Mouse (Mus musculus) kidney, adult 2 months (tissue): Measurements from ENCODE around the gene Rims1. TPM values are rescaled to one million over a fixed set of nuclear protein-coding genes. Genes with fewer than 3 reads are reported as not detected.

Source experiments
- DNase-seq: peaks from one replicate; pipeline ENCODE4 v3.0.0; 2021
- H3K27ac ChIP-seq: fragments of 200-500 bp; 2 replicates; pipeline ENCODE4 v1.5.1; 2012; ENCODE audit warnings: low read depth, low read length, control low read depth, inconsistent platforms; ENCODE audit not compliant: insufficient read depth
- H3K27me3 ChIP-seq: fragments of 200-500 bp; replicated peaks from 2 replicates; pipeline ENCODE4 v1.6.1; 2012; ENCODE audit warnings: mild to moderate bottlenecking, moderate library complexity, low read length, inconsistent platforms; ENCODE audit not compliant: control insufficient read depth, insufficient read depth
- H3K36me3 ChIP-seq: fragments of 200-500 bp; 2 replicates; pipeline ENCODE4 v1.6.1; 2012; ENCODE audit warnings: mild to moderate bottlenecking, moderate library complexity, low read length, inconsistent platforms; ENCODE audit not compliant: control insufficient read depth, insufficient read depth
- H3K4me1 ChIP-seq: fragments of 200-500 bp; 2 replicates; pipeline ENCODE4 v1.6.1; 2011; ENCODE audit warnings: low read length; ENCODE audit not compliant: control insufficient read depth, insufficient read depth
- H3K4me3 ChIP-seq: fragments of 200-500 bp; 2 replicates; pipeline ENCODE4 v1.5.1; 2011; ENCODE audit warnings: mild to moderate bottlenecking, low read depth, low read length, control low read depth; ENCODE audit not compliant: insufficient read depth
- CTCF ChIP-seq: fragments of 200-500 bp; conservative IDR thresholded peaks from 2 replicates; pipeline ENCODE4 v1.5.1; 2011; ENCODE audit warnings: low read depth, mild to moderate bottlenecking, control low read depth, low read length, moderate library complexity, mixed read lengths; ENCODE audit not compliant: insufficient read depth, insufficient read length
- POLR2A ChIP-seq: fragments of 200-500 bp; IDR thresholded peaks from one replicate; pipeline ENCODE4 v1.6.1; 2011; ENCODE audit warnings: low read depth, low read length, control low read depth
- WGBS: fragments of 180-500 bp; shearing (Covaris S2); methylation state at CpG from one replicate; pipeline ENCODE4 v1.1.7; 2018; 5-methylcytosine and 5-hydroxymethylcytosine counted together
- polyA plus RNA-seq: library from polyadenylated mRNA; depleted of rRNA; stranded (reverse); fragments of >200 nt; gene quantifications from 2 replicates; pipeline ENCODE4 v1.2.3, GENCODE M21; 2012; rRNA removed

The Rims1 gene
- 0.02 and 0.11 TPM in 2 replicates for polyA plus RNA-seq

DNA sequence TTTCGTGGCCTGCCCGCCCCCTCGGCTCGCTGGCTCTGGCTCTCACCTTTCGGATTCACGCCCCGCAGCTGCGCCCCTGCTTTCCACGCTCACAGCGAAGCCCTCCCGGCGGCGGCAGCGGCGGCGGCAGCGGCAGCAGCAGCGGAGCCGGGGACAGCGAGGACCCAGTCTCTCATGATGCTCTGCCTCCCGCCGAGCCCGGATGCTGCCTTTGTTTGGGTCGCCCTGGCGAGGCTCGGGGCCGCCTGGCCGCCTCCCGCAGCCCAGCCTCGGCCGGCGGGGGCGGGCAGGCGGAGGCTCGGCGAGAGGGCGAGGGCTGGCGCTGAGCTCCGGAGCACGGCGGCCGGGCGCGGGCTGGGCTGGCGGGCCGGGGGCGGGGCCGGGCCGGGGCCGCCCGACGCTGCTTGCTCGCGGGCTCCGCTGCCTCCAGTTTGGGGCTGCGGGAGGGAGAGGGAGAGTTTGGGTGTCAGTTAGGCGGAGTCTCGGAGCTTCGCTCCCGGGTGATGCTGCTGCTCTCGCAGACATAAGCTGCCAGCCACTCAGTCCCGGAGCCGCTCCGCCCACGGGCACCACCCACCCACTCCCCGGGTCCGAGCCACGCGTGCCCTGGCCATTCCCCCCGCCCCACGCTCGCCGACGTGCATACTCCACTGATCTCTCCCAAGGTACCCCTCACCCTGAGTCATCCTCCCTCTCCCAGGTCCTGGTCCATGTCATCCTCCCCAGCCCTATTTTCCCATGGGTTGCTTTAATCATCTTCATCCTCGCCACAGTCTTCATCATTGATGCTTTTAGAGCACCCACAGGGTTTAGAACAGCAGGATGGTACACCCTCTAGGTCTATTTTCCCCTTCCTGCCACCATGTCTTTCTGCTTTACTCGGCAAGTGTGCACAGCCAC, at the start of gene Rims1:
Gene Rims1, minus strand, starts transcription at position 269 of the 900 bp plus-strand sequence.
- H3K4me1 ChIP-seq = no peaks in the 10 kb centered on the region
- H3K27me3 ChIP-seq = peaks cover 2% of the 10 kb centered on the region; the same call in 1 of the 2 replicates
- DNase-seq = peak; percentile 7
- 1% methylated on average over 71 of the region's 76 CpGs for WGBS
- H3K36me3 ChIP-seq = no peaks in the 10 kb centered on the region
- TF ChIP-seq CTCF = no peak
- TF ChIP-seq POLR2A = no peak
- H3K27ac ChIP-seq = no peak within 1 kb of the TSS
- peak within 1 kb of the TSS; percentile 44 for H3K4me3 ChIP-seq

DNA sequence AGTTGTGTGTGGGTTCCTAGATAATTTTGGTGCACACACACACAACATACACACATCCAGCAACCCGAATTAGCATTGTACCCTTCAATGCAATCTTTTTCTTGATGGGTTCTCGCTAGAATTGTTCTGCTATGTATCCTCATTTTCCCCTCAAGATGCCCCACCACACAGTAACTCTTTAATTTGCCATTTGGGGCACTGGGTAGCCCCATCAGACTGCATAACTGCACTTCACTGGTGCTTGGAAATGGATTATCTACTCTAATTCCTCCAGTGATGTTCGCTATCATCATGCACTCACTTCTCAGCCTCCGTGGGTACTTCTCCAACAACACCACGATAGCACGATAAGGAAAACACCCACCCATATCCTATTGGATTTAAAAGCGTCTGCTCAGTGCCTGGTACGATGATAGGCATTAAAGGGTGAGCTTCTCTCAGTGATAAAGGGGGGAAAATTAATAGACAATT, 867 bp upstream of the Rims1 start:
- no peak overlapping the region for H3K27ac ChIP-seq
- TF ChIP-seq CTCF (no peak), POLR2A (no peak)
- no peak for DNase-seq
- 30% methylated on average over 8 of the region's 8 CpGs for WGBS
- no peak overlapping the region for H3K4me3 ChIP-seq
- peaks cover 2% of the 10 kb centered on the region; the same call in 1 of the 2 replicates for H3K27me3 ChIP-seq
- H3K4me1 ChIP-seq = no peaks in the 10 kb centered on the region
- no peaks in the 10 kb centered on the region for H3K36me3 ChIP-seq

DNA sequence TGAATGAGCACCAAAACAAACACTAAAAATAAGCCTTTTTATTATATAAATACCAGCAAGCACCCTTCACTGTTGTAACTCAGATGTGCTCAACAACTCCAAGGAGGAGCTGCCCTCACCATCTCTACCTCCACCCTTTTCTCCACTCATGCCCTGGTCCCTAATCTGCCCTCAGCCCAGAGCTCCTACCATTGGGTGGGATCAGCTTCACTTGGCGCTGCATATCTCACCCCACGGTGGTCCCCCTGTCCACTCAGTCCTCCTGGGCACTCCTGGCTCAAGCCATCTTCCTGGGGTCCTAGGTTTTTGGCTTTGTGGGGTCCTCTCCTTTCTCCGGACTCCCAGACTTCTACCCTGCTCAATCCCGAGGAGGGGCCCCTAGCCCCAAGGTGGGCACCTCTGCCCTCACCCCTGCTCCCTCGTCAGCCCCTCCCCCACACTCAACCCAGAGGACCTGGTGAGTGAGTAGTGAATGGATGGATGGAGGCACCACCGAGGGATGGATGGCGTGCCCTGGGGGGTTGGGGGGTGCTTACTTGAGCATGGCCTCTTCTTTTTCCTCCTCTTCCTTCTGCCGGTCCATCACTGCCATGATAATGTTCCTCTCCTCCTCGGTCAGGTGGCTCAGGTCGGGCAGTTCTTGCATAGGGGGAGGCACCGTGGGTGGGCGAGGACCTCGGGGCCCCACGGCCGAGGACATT, 619 bp downstream of the Rims1 start:
- no peak overlapping the region for H3K27ac ChIP-seq
- no peak for DNase-seq
- H3K27me3 ChIP-seq = peaks cover 2% of the 10 kb centered on the region; the same call in 1 of the 2 replicates
- H3K4me1 ChIP-seq = no peaks in the 10 kb centered on the region
- TF ChIP-seq CTCF = no peak
- no peak for TF ChIP-seq POLR2A
- peak overlapping the region; percentile 44 for H3K4me3 ChIP-seq
- WGBS = 11% methylated on average over 15 of the region's 15 CpGs
- no peaks in the 10 kb centered on the region for H3K36me3 ChIP-seq

DNA sequence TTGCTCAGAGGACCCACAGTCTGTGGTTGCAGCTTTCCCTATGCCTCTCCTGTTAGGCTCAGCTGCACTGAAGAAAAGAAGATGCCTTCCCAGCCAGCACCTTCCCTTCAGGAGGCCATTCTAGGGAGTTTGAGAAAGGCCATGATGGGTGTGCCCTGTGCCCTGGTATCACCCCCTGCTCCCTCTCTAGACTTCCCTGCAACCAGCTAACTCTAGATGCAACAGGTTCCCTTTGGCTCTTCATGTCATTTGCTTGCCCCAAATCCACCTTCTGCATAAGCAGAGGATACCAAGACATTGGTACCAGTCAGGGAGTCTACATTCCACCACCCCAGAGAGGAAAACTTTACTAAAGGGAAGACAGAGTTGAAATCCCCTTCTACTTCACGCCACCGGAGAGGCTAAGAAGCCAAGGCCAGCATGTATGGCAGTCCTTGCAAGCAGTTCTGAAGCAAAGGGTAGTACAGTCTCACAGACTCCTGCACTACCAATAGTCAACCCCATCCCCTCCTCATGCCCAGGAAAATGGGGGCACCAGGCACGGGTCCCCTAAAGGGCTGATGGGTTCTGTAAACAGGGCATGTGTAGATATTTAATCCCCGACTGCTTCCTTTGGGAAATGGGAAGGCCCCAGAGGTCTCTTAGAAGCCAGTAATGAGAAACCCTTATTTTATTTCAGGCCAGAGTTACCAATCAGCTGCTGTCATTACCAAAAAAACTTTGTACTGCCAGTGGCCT, 1.5 kb downstream of the Rims1 start:
- Histone ChIP-seq H3K4me3 (no peak overlapping the region), H3K4me1 (no peaks in the 10 kb centered on the region), H3K27me3 (peaks cover 2% of the 10 kb centered on the region; the same call in 1 of the 2 replicates), H3K36me3 (no peaks in the 10 kb centered on the region), H3K27ac (no peak overlapping the region)
- TF ChIP-seq CTCF (no peak), POLR2A (no peak)
- 78% methylated on average over 4 of the region's 4 CpGs for WGBS
- DNase-seq = no peak

DNA sequence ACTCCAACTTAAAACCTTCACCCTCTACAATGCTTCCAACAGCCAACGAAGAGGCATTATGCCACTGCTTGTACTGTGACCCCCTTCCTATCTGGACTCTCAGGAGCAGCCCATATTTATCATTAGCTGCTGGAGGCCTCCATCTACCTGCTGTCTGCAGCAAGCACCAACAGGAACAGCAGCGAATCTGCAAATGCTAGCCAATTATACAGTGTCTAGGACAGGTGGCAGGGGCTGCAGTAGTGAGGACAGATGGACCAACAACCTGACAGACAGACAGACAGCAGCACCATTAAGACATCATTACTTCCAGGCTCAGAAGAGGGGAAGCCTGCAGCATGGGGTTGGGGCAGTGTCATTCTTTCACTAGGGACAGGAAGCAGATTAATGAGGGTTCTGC, 2.3 kb downstream of the Rims1 start:
- TF ChIP-seq POLR2A (no peak), CTCF (no peak)
- Histone ChIP-seq H3K27ac (no peak overlapping the region), H3K4me1 (no peaks in the 10 kb centered on the region), H3K27me3 (peaks cover 2% of the 10 kb centered on the region; the same call in 1 of the 2 replicates), H3K36me3 (no peaks in the 10 kb centered on the region), H3K4me3 (no peak overlapping the region)
- 81% methylated on average over 2 of the region's 2 CpGs for WGBS
- DNase-seq = no peak

DNA sequence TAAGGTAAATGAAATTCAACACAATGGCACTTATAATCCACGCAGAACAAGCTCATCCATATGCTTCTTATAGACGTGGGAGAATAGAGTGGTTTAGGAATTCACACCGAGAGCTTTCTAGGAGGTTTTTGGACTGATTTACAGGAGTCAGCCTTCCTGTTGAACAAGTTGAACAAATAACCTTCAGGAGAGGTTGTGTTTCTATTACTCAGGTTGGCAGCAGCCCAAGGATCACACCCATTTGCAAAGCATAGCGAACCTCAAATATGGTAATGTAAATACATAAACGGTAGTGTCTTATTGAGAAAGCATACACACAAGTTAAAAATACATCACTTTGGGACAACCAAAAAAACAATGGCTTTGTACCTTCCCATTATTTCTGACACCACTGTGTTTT, 5.5 kb downstream of the Rims1 start:
- H3K27ac ChIP-seq = no peak overlapping the region
- no peak for DNase-seq
- H3K36me3 ChIP-seq = no peaks in the 10 kb centered on the region
- H3K4me3 ChIP-seq = no peak overlapping the region
- TF ChIP-seq CTCF (no peak), POLR2A (no peak)
- 48% methylated on average over 5 of the region's 5 CpGs for WGBS
- no peaks in the 10 kb centered on the region for H3K4me1 ChIP-seq
- H3K27me3 ChIP-seq = no peaks in the 10 kb centered on the region; the same call in 1 of the 2 replicates
